Comparison of ENCODE assay signal across 16 mouse cellular contexts in the genomic region with DNA sequence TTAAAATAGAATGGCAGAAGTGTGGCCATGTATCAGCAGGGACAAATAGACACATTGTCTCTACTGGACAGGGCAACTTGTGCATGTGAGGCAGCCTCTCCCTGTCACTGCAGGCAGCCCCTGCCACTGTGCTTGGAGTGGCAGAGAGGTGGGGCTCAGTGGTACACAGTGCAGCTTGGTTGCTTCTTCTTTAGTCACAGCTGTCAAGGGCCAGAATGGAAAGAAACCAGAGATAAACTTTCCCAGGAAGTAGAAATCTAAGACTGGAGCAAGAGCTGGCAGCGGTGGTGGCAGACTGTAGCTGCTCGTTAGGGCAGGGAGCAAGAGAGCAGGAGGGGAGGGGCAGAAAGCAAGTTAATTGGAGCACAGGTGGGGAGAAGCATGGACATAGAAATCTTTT. TPM values are rescaled to one million over a fixed set of nuclear protein-coding genes. Genes with fewer than 3 reads are reported as not detected.
A peak's percentile ranks its signal among the peaks of the same experiment; 100 is the strongest.
DNase-seq lines count a peak whose midpoint lies in the region; ATAC-seq and TF ChIP-seq lines count a peak whose summit lies in the region.
"Had no signal": no experiment of that assay in that cellular context is flagged by ENCODE, and none has a peak within 500 bp of the region (broad histone marks: within the 10 kb centered on the region; RNA-seq: fewer than 3 reads in every experiment).

No protein-coding gene starts in this region.

- H3K36me3 ChIP-seq in lung, embryonic 15.5 days = no peaks in the 10 kb centered on the region
- H3K36me3 ChIP-seq in heart, embryonic 11.5 days (ENCODE audit: control insufficient read depth, insufficient read depth, low read length) = no peaks in the 10 kb centered on the region
- H3K36me3 ChIP-seq: embryonic facial prominence, embryonic 13.5 days; hindbrain, embryonic 15.5 days; limb, embryonic 10.5 days; stomach, embryonic 15.5 days had no signal

- no peak for TF ChIP-seq CTCF in lung, adult 2 months (IDR thresholded peaks at IDR 0.05; ENCODE audit: insufficient read depth, low read length)

- no peak overlapping the region for H3K4me2 ChIP-seq in lung, embryonic 15.5 days
- H3K4me2 ChIP-seq in heart, embryonic 11.5 days = no peak overlapping the region
- H3K4me2 ChIP-seq: embryonic facial prominence, embryonic 13.5 days; hindbrain, embryonic 15.5 days; stomach, embryonic 15.5 days had no signal

- H3K27me3 ChIP-seq in lung, embryonic 15.5 days = no peaks in the 10 kb centered on the region
- H3K27me3 ChIP-seq in heart, embryonic 11.5 days (ENCODE audit: control insufficient read depth, insufficient read depth, low read length) = no peaks in the 10 kb centered on the region
- H3K27me3 ChIP-seq: CH12.LX; embryonic facial prominence, embryonic 13.5 days; hindbrain, embryonic 15.5 days; stomach, embryonic 15.5 days had no signal

- intact Hi-C loops in heart, postnatal 10 days (cut with DNase I) = no loop called here

- no peaks in the 10 kb centered on the region for H3K9me3 ChIP-seq in lung, embryonic 15.5 days
- no peaks in the 10 kb centered on the region for H3K9me3 ChIP-seq in heart, embryonic 11.5 days (replicated peaks; ENCODE audit: control insufficient read depth, low read length)
- H3K9me3 ChIP-seq: embryonic facial prominence, embryonic 13.5 days; hindbrain, embryonic 15.5 days; limb, embryonic 10.5 days; stomach, embryonic 15.5 days had no signal

- DNase-seq in lung, adult 2 months = no peak
- DNase-seq in heart, postnatal 10 days = peak; percentile 18 to 46
- peak; percentile 24 to 60 for DNase-seq in kidney, postnatal 25 days
- no peak for DNase-seq in thymus, postnatal 14 days
- DNase-seq: cerebellum, adult 2 months; gastrocnemius, postnatal 10 days had no signal

- H3K4me3 ChIP-seq in lung, embryonic 15.5 days = no peak overlapping the region
- no peak overlapping the region for H3K4me3 ChIP-seq in lung, adult 2 months (replicated peaks; ENCODE audit: extremely low read depth, low read depth, low read length)
- H3K4me3 ChIP-seq in heart, embryonic 11.5 days (ENCODE audit: low read depth, low read length) = no peak overlapping the region
- H3K4me3 ChIP-seq: embryonic facial prominence, embryonic 13.5 days; hindbrain, embryonic 15.5 days; limb, embryonic 10.5 days; stomach, embryonic 15.5 days had no signal

- no peak overlapping the region for H3K9ac ChIP-seq in lung, embryonic 15.5 days
- H3K9ac ChIP-seq in heart, embryonic 11.5 days (ENCODE audit: low read depth, low read length) = no peak overlapping the region
- H3K9ac ChIP-seq: embryonic facial prominence, embryonic 13.5 days; hindbrain, embryonic 15.5 days; stomach, embryonic 15.5 days had no signal

- peak; percentile 14; the same call in 1 of the 2 replicates for ATAC-seq in lung, embryonic 15.5 days (ENCODE audit: borderline replicate concordance, extremely low read depth, low FRiP score, low TSS enrichment)
- ATAC-seq in heart, embryonic 11.5 days (replicated peaks; ENCODE audit: insufficient number of reproducible peaks, low FRiP score, low TSS enrichment) = peak; percentile 90
- no peak for ATAC-seq in monocyte, adult 5-6 weeks (replicated peaks; ENCODE audit: insufficient number of reproducible peaks, low FRiP score, low TSS enrichment, poor library complexity, severe bottlenecking)
- ATAC-seq: forebrain, embryonic 14.5 days had no signal

- no peak for TF ChIP-seq POLR2A in lung, adult 2 months (IDR thresholded peaks at IDR 0.05; ENCODE audit: borderline replicate concordance, extremely low read depth, low read depth, low read length)

- 61% methylated on average over 2 of the region's 2 CpGs for WGBS in lung, embryonic 15.5 days
- WGBS in lung, adult 2 months = 30% methylated on average over 2 of the region's 2 CpGs
- WGBS in heart, embryonic 11.5 days (ENCODE audit: insufficient replicate concordance) = 8% methylated on average over 2 of the region's 2 CpGs

- no peak overlapping the region for H3K27ac ChIP-seq in lung, embryonic 15.5 days
- H3K27ac ChIP-seq in heart, embryonic 11.5 days (ENCODE audit: low read depth, low read length) = peak overlapping the region; percentile 81
- H3K27ac ChIP-seq: embryonic facial prominence, embryonic 13.5 days; hindbrain, embryonic 15.5 days; limb, embryonic 10.5 days; stomach, embryonic 15.5 days had no signal

- no peaks in the 10 kb centered on the region for H3K4me1 ChIP-seq in lung, embryonic 15.5 days
- H3K4me1 ChIP-seq in lung, adult 2 months (ENCODE audit: control insufficient read depth, insufficient read depth, low read length) = peaks cover 4% of the 10 kb centered on the region; the same call in 1 of the 2 replicates
- H3K4me1 ChIP-seq in heart, embryonic 11.5 days (ENCODE audit: control insufficient read depth, insufficient read depth, low read length) = peaks cover 19% of the 10 kb centered on the region
- H3K4me1 ChIP-seq: embryonic facial prominence, embryonic 13.5 days; hindbrain, embryonic 15.5 days; limb, embryonic 10.5 days; stomach, embryonic 15.5 days had no signal

RNA-seq across cellular contexts. Expression of gene Gbp6, which starts 8.0 kb away (rescaled TPM):
- polyA plus RNA-seq in lung, embryonic 15.5 days (2015; fragmentation: Nextera tagmentation; extraction: Ambion mirVana) = 1.8 and 2.2 TPM in 2 replicates
- polyA plus RNA-seq in lung, adult 2 months (2012; rRNA removed) = 3.2 and 4.4 TPM in 2 replicates
- polyA plus RNA-seq in heart, embryonic 11.5 days (2014; fragmentation: Nextera tagmentation; extraction: Ambion mirVana) = 2.3 and 2.8 TPM in 2 replicates
- total RNA-seq in heart, postnatal 10 days (2021) = 1 to 10 TPM; 2.3 to 3.0 TPM
- 6.2 to 13.3 TPM (median 7.7 TPM) in 3 replicates for total RNA-seq in monocyte, adult 5-6 weeks (2017)
- polyA plus RNA-seq: limb, embryonic 10.5 days had no signal

RNA-seq across cellular contexts. Expression of gene Gm43302, which starts 8.0 kb away (rescaled TPM):
- not detected in 2 replicates for polyA plus RNA-seq in lung, embryonic 15.5 days (2015; fragmentation: Nextera tagmentation; extraction: Ambion mirVana)
- 1.5 and 1.6 TPM in 2 replicates for polyA plus RNA-seq in lung, adult 2 months (2012; rRNA removed)
- not detected in 2 replicates for polyA plus RNA-seq in heart, embryonic 11.5 days (2014; fragmentation: Nextera tagmentation; extraction: Ambion mirVana)
- under 1 TPM in 1 of 2 experiments, not detected in 1; 0.07 TPM for total RNA-seq in heart, postnatal 10 days (2021)
- 0.67 TPM in 1 of 3 replicates, not detected in the others for total RNA-seq in monocyte, adult 5-6 weeks (2017)
- total RNA-seq: layer of hippocampus, postnatal 10 days had no signal
- polyA plus RNA-seq: embryonic facial prominence, embryonic 13.5 days; limb, embryonic 10.5 days; stomach, embryonic 15.5 days had no signal

Comparison
In these comparisons a context has a peak if more than half of its experiments do, and no peak if none do; other contexts are left out.
1. DNase-seq: peak in heart, postnatal 10 days (2 of 2) and kidney, postnatal 25 days (2 of 2); none in lung, adult 2 months (single experiment) and thymus, postnatal 14 days (single experiment).